Mouse (Mus musculus) heart, postnatal 0 days (tissue): Measurements from ENCODE around the gene A730061H03Rik.

Experiments
- CTCF ChIP-seq: IDR thresholded peaks from 2 replicates; pipeline ENCODE4 v1.5.1; 2016; ENCODE audit warnings: antibody characterized with exemption, control low read depth, low read depth
- EP300 ChIP-seq: IDR thresholded peaks from 2 replicates; pipeline ENCODE4 v1.6.1; 2016; ENCODE audit warnings: antibody characterized with exemption, low read depth

DNA sequence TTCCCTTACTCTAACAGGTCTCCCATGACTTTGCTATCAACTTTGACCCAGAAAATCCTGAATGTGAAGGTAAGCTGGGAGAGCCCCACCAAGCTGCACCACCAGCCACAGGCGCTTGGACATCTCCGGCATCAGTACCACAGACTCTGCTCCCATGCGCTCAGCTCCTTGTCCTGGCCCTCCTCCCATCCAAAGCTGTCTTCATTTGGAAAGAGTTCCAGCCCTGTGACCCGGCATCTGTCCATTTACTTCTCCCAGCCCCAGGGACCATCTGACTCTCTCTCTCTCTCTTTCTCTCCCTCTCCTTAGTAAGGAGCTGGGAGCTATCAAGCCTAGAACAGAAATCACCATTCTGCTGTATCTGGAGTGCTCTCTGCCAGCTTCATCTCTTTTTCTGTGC lies 44.4 kb downstream of the A730061H03Rik start:
- TF ChIP-seq CTCF, result no peak
- TF ChIP-seq EP300, result no peak
